Mouse (Mus musculus) forebrain, postnatal 0 days (tissue): Measurements from ENCODE around the gene Bahd1. TPM values are rescaled to one million over a fixed set of nuclear protein-coding genes. Genes with fewer than 3 reads are reported as not detected.
A peak's percentile ranks its signal among the peaks of the same experiment; 100 is the strongest.

Experiments used
- ATAC-seq: fragments of 200-750 bp; cut with Nextera tagmentation; 2 replicates; pipeline ENCODE4 v1.8.0; 2017; ENCODE audit warnings: mild to moderate bottlenecking, moderate library complexity
- DNase-seq: peaks from one replicate; pipeline ENCODE4 v3.0.0-alpha.2; 2015
- H3K27ac ChIP-seq: fragments of 300-500 bp; sonication (generic); 2 replicates; pipeline ENCODE4 v1.5.1; 2014; ENCODE audit warnings: low read depth, mild to moderate bottlenecking, antibody characterized with exemption, low read length, moderate library complexity, mixed read lengths
- H3K27me3 ChIP-seq: fragments of 300-500 bp; sonication (generic); 2 replicates; pipeline ENCODE4 v1.6.1; 2014; ENCODE audit warnings: mild to moderate bottlenecking, low read length, mixed read lengths; ENCODE audit not compliant: insufficient read depth
- H3K36me3 ChIP-seq: fragments of 300-500 bp; sonication (generic); 2 replicates; pipeline ENCODE4 v1.6.1; 2014; ENCODE audit warnings: mild to moderate bottlenecking, moderate library complexity; ENCODE audit not compliant: insufficient read depth
- H3K4me1 ChIP-seq: fragments of 300-500 bp; sonication (generic); 2 replicates; pipeline ENCODE4 v1.6.1; 2014; ENCODE audit warnings: antibody characterized with exemption; ENCODE audit not compliant: insufficient read depth
- H3K4me2 ChIP-seq: fragments of 300-500 bp; sonication (generic); 2 replicates; pipeline ENCODE4 v1.6.1; 2014; ENCODE audit warnings: low read depth, mild to moderate bottlenecking, moderate library complexity
- H3K4me3 ChIP-seq: fragments of 300-500 bp; sonication (generic); 2 replicates; pipeline ENCODE4 v1.5.1; 2014; ENCODE audit warnings: low read depth, low read length, mixed read lengths
- H3K9ac ChIP-seq: fragments of 300-500 bp; sonication (generic); 2 replicates; pipeline ENCODE4 v1.6.1; 2014; ENCODE audit warnings: mild to moderate bottlenecking
- H3K9me3 ChIP-seq: fragments of 300-500 bp; sonication (generic); 2 replicates; pipeline ENCODE4 v1.6.1; 2016; ENCODE audit warnings: low read length
- CTCF ChIP-seq: sonication (generic); IDR thresholded peaks from 2 replicates; pipeline ENCODE4 v1.5.1; 2016; ENCODE audit warnings: antibody characterized with exemption, control low read depth, low read depth
- WGBS: fragments of 180-500 bp; shearing (Covaris S2); extraction: QIAGEN DNeasy Blood & Tissue Kit; methylation state at CpG from one replicate; pipeline ENCODE4 v1.1.7; 2014; 5-methylcytosine and 5-hydroxymethylcytosine counted together
- polyA plus RNA-seq: library from polyadenylated mRNA; unstranded; fragments of >200 nt; fragmentation: Nextera tagmentation; extraction: Ambion mirVana; gene quantifications from 2 replicates; pipeline ENCODE4 v1.2.1, GENCODE M21; 2015
- total RNA-seq: library from RNA; depleted of rRNA; stranded (reverse); fragments of >200 nt; gene quantifications from 2 replicates; pipeline ENCODE4 v1.2.3, GENCODE M21; 2014; rRNA removed

Gene Bahd1
- 18.0 and 19.9 TPM in 2 replicates for total RNA-seq
- polyA plus RNA-seq: 4.6 and 5.1 TPM in 2 replicates

DNA sequence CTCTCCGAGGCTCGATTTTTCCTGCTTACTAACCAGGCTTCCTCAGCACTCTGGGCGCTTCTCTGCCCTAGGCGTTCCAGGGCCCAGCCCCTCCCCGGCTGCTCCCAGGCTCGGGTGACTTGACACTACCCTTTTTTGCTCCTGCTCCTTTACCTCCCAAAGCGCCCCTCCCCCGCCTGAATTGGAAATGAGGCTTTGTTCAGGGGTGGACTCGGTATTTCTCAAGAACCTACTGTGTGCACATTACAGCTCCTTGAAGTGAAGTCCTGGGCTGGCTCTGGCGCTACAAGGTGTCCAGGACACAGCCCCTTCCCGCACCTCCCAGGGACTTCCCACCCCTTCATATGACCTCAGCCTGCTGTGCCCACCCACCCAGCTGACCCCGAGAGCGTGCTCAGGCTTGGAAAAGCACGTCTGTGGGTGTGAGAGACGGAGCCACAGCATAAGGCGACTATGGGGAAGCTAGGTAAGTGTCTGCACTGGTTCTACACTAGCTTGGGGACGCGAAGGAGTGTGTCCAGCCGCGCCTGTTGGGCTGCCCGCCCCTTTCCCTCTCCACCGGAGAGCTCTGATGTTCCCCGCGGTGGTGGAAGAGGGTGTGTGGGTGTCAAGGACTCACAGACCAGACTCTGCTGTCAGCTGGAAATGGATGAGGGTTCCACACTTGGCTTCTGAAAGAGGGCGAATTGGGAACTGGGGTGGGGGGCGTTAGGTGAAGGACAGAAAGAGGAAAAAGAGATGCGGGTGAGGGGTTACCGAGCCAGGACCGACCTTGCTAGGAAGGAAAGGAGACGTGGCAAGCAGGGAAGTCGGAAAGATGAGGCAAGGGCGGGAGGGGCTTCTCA is at the start of gene Bahd1:
Bahd1 (plus strand) TSS at position 397 of the 845 bp plus-strand sequence.
- Histone ChIP-seq H3K27ac (no peak within 1 kb of the TSS), H3K27me3 (peaks cover 50% of the 10 kb centered on the region), H3K4me1 (peaks cover 28% of the 10 kb centered on the region), H3K4me3 (peak within 1 kb of the TSS; percentile 90), H3K36me3 (no peaks in the 10 kb centered on the region), H3K9me3 (no peaks in the 10 kb centered on the region), H3K9ac (peak within 1 kb of the TSS; percentile 48), H3K4me2 (peak within 1 kb of the TSS; percentile 94)
- WGBS: 1% methylated on average over 32 of the region's 32 CpGs
- no peak for TF ChIP-seq CTCF
- ATAC-seq: no peak
- DNase-seq: no peak

DNA sequence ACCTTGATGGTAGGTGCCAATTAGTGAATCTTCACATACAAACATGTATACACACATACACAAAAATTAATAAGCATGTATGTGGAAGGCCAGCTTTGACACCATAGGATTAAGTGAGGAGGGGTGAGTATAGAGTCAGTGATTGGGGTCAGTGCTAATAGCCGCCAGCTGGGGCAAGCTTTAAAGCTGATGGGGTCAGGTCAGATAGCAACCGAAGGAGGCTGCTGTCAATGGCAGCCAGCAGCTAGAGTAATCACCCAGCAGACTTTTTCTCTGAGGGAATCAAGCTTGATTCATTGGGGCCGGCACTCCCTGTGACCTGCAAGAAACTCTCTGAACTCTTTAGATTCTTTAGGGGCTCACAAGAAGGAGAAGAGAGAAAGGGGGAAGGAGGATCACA is 48.4 kb upstream of the Bahd1 start:
- TF ChIP-seq CTCF: no peak
- Histone ChIP-seq H3K4me3 (no peak overlapping the region), H3K36me3 (no peaks in the 10 kb centered on the region), H3K4me2 (no peak overlapping the region), H3K27me3 (no peaks in the 10 kb centered on the region), H3K4me1 (no peaks in the 10 kb centered on the region), H3K9me3 (no peaks in the 10 kb centered on the region), H3K27ac (no peak overlapping the region), H3K9ac (no peak overlapping the region)
- DNase-seq: no peak
- 46% methylated on average over 3 of the region's 3 CpGs for WGBS
- no peak for ATAC-seq

DNA sequence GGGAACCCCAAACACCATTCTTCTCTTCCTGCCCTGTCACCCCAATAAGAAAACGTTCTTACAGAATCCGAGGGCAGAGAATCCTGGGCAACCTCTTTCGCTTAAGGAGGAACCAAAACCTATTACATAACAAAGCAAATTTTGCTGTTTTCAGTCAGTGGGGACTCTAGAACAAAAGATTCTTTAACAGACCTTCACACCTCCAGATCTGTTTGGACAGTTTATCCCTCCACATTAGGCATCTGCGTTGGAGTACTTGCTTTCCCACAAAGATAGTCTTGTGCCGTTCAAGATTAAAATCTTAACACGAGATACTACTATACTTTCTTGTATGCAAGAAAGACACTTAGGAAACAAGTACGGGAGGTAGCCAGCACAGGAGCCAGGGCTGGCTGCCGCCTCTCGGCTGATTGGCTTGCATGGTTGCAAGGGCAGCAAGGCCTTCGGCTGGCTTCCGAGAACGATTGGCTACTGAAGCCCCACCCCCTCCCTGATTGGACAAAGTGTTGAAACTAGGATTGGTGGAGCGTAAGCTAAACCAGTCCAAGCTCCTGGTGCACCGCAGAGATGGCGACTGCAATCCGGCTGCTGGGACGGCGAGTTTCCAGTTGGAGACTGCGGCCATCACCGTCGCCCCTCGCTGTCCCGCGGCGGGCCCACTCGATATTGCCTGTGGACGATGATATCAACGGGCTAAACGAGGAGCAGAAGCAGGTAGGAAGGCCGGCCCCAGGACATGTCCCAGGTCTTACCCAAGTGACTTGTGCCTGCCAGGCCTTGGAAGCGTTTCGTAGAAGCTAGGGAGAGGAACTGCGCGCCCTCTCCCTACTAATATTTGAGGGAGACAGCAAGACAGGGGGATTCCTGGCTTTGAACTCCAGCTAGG is 38.5 kb upstream of the Bahd1 start, which contains the start of gene Ivd:
Ivd (plus strand) TSS at position 501 of the 886 bp plus-strand sequence.
- ATAC-seq (peak; percentile 100), DNase-seq (peak; percentile 94)
- peak within 1 kb of the TSS; percentile 79 for H3K4me2 ChIP-seq
- no peaks in the 10 kb centered on the region for H3K27me3 ChIP-seq
- WGBS: under 1% methylated on average over 34 of the region's 34 CpGs
- H3K4me1 ChIP-seq: peaks cover 9% of the 10 kb centered on the region
- peak within 1 kb of the TSS; percentile 50 for H3K4me3 ChIP-seq
- H3K9me3 ChIP-seq: no peaks in the 10 kb centered on the region
- peak within 1 kb of the TSS; percentile 37; the same call in 1 of the 2 replicates for H3K27ac ChIP-seq
- no peak for TF ChIP-seq CTCF
- peak within 1 kb of the TSS; percentile 62 for H3K9ac ChIP-seq
- H3K36me3 ChIP-seq: no peaks in the 10 kb centered on the region

DNA sequence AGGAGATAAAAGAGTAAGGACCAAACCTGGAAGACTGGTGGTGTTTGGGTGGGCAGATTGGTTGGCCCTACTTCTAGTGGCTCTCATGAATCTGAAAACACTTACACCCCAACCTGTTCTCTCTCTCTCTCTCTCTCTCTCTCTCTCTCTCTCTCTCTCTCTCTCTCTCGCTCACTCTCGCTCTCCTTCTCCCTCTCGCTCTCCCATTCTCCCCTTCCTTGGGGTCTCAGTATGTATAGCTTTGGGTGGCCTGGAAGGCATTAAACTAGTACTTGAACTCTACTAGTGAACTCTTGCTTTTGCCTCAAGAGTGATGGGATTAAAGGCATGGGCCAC is 37.9 kb upstream of the Bahd1 start:
- Histone ChIP-seq H3K9ac (peak overlapping the region; percentile 62), H3K4me1 (peaks cover 9% of the 10 kb centered on the region), H3K27me3 (no peaks in the 10 kb centered on the region), H3K4me2 (peak overlapping the region; percentile 79), H3K9me3 (no peaks in the 10 kb centered on the region), H3K27ac (peak overlapping the region; percentile 37; the same call in 1 of the 2 replicates), H3K36me3 (no peaks in the 10 kb centered on the region), H3K4me3 (peak overlapping the region; percentile 50)
- 43% methylated on average over 3 of the region's 3 CpGs for WGBS
- ATAC-seq (no peak), DNase-seq (no peak)
- TF ChIP-seq CTCF: no peak

DNA sequence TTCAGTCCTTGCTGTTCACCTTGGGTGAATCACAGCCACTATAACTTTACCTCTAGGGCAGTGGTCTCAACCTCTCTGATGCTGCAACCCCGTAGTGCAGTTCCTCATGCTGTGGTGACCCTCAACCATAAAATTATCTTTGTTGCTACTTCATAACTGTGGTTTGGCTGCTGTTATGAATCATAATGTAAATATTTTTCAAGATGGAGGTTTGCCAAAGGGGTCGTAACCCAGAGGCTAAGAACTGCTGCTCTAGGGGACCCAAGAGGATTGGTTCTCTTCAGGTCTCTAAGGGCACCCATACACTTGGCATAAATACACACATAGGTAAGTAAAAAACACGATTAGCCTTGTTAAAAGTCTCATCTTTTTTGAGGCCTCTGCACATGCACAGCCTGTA is 29.6 kb upstream of the Bahd1 start:
- 92% methylated on average over 3 of the region's 3 CpGs for WGBS
- TF ChIP-seq CTCF: no peak

DNA sequence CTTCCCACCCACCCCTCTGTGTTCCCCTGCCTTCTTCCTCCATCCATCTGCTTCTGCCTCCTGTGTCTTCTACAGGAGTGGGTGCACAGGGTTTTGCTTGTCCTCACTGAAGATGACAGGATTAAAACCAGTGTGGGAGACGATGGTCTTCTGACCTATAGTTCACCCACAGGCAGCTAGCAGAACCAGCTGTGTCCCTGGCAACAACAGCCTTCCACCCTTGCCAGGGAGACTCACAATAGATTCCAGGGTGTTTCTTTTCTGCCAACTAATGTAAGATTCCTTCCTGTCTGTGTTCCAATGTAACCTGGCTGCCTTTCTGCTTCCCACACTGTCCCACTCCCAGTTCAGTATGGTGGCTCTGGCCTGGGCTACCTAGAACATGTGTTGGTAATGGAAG is 29.1 kb upstream of the Bahd1 start:
- no peaks in the 10 kb centered on the region for H3K27me3 ChIP-seq
- peaks cover 4% of the 10 kb centered on the region for H3K36me3 ChIP-seq
- no peaks in the 10 kb centered on the region for H3K9me3 ChIP-seq
- H3K4me2 ChIP-seq: no peak overlapping the region
- no peak overlapping the region for H3K4me3 ChIP-seq
- no peaks in the 10 kb centered on the region for H3K4me1 ChIP-seq
- no peak for ATAC-seq
- H3K27ac ChIP-seq: no peak overlapping the region
- TF ChIP-seq CTCF: no peak
- DNase-seq: no peak
- WGBS: 79% methylated on average over 1 of the region's 1 CpGs
- H3K9ac ChIP-seq: no peak overlapping the region

More for the DNA sequence above, 29.6 kb upstream of the Bahd1 start:
- H3K9me3 ChIP-seq: no peaks in the 10 kb centered on the region
- H3K4me2 ChIP-seq: no peak overlapping the region
- no peak overlapping the region for H3K4me3 ChIP-seq
- no peaks in the 10 kb centered on the region for H3K27me3 ChIP-seq
- DNase-seq (no peak), ATAC-seq (no peak)
- no peak overlapping the region for H3K27ac ChIP-seq
- H3K4me1 ChIP-seq: no peaks in the 10 kb centered on the region
- peaks cover 4% of the 10 kb centered on the region for H3K36me3 ChIP-seq
- H3K9ac ChIP-seq: no peak overlapping the region

DNA sequence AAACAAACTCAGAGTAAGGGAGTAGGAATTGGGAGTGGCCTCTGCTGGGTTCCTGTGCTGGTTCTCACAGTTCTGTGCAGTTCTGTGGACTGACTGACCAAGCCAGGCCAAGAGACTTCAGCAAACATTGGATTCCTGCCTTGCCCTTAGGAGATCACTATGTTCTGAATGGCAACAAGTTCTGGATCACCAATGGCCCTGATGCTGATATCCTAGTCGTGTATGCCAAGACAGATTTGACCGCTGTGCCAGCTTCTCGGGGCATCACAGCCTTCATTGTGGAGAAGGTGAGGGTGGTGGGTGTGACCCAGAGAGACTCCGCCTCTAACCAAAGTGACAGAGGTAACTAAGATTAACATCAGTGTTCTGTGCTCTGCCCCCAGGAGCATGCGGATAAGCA is 27.2 kb upstream of the Bahd1 start:
- H3K4me1 ChIP-seq: no peaks in the 10 kb centered on the region
- 87% methylated on average over 5 of the region's 5 CpGs for WGBS

More for the DNA sequence above, 27.2 kb upstream of the Bahd1 start:
- Histone ChIP-seq H3K4me3 (no peak overlapping the region), H3K9me3 (no peaks in the 10 kb centered on the region), H3K27ac (no peak overlapping the region), H3K27me3 (no peaks in the 10 kb centered on the region), H3K9ac (no peak overlapping the region), H3K36me3 (peaks cover 9% of the 10 kb centered on the region), H3K4me2 (no peak overlapping the region)
- TF ChIP-seq CTCF: no peak
- DNase-seq (no peak), ATAC-seq (no peak)
